Mouse (Mus musculus) monocyte, adult 2 months (primary cell): ENCODE measurements around the gene Pycard.
A peak's percentile ranks its signal among the peaks of the same experiment; 100 is the strongest.
"Not testable (repeated sequence)": the region's sequence is repeated elsewhere in the genome, so short reads cannot be mapped to it uniquely, and the experiment has no call there.

Source experiments
- DNase-seq, 2 experiments: peaks; one replicate each; pipeline ENCODE4 v3.0.0; 2022; ENCODE audit warnings: low spot score in 2 of 2, low read depth in 1 of 2

Gene Pycard

DNA sequence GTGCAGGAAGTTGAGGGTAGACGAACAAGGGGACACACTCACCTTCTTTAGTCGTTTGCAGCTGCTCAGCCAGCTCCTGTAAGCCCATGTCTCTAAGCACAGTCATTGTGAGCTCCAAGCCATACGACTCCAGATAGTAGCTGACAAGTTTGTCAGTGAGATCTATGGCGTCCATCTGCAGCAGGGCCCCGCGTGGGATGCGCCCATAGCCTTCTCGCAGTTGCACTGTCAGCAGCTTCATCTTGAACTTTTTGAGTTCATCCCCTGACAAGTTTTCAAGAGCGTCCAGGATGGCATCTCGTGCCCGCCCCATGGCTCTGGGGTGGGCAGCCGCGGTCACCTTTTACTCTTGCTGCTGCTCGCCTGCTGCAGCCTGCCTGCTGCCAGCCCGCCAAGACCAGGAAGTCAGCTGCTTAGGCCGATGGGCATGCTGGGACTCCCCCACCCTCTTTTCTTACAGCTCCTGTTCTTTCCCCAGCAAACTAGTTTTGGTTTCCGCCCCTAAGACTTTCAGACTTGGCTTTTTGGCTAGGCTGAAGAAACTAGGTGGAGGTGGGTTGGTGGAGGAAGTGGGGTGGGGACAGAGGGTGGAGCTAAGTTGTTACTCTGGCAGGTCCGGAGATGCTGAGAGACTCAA, at the start of gene Pycard:
Gene Pycard, minus strand, starts transcription at position 527 of the 637 bp plus-strand sequence.
- peak; percentile 13 to 31 for DNase-seq

DNA sequence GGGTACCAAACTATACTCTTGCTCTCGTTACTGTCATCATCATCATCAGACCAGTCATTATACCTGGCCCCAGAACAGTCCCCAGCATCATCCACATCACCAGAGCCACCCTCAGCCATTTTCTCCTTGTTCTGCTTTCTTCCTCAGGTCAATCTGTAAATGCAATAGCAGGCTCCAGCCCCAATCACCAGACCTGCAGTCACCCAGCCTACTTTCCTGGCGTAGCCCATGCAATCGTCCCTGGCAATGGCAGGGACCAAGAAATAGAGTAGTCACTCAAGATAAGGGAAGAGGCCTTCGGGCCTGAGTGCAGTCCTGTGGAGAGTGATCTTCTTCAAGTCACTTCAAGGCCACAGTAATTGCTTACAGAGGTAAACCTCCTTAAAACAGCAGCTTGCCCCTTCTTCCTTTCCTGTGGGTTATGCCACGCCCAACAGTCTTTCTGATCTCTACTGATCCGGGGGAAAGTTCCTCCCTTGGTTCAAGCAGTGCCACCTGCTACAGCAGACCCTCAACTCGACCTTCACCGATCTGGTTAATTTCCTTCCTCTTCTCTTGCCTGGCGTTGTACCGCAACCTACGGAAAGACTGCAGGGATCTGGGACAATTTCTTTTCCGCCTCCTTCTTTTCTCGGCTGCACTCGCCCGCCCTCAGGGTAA, 48.6 kb upstream of the Pycard start:
- not testable (repeated sequence) for DNase-seq

DNA sequence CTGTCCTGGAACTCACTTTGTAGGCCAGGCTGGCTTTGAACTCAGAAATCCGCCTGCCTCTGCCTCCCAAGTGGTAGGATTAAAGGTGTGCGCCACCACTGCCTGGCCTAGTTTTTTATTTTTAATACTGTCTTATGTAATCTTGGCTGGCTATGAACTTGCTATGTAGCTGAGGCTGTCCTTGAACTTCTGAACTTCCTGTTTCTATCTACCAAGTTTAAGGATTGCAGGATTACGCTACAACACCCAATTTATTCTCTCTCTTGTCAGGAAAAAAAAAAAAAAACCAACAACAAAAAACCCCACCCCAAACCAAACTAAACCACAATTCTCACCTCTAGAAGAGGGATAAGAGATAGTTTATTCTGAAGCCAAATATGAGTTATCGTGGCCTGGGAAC, 39.9 kb upstream of the Pycard start:
- no peak for DNase-seq

DNA sequence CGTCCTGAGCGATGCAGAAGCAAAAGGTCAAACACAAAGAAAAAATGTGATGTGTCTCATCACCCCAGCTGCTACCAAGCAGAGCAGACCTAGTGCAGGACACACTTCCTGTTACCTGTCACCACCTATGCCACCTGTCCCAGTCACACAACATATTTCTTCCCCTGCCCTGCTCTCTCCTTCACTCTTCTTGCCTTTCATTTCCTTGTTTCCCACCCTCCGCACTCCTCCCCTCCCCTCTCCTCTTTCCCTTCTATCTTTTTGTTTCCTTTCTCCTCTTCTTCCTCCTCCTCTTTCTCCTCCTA, 39.3 kb upstream of the Pycard start:
- DNase-seq = no peak

DNA sequence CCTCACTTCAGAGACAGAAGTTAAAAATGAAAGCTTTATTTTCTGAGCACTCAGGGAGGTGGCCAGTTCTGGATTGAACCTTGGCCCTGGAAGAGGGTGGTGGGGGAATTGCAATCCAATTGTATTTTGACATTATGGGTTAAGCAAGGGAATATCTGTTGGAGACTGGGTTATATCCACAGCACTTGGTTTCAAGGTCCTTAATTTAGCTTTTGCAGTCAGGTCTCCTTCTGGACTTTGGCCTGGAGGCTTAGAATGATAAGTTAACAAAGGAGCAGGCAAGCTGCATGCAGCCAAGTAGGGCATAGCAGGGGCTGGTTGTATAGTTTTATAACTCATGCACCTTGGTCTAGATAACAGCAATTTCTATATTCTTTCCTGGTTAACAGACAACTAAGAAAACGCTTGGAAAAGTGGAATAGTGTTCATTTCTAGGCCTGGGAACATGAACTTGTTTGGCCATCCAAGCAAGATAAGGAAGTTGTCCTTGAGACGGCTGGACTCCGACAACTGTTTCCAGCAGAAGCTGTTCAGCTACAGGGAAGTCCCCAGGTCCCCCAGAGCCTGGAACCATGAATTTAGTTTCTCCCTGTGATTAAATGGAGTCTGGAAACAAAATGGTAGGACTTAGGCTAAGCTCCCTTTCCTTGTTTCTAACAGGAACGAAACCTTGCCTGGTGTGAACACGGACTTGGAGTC, 38.8 kb upstream of the Pycard start:
- no peak for DNase-seq

DNA sequence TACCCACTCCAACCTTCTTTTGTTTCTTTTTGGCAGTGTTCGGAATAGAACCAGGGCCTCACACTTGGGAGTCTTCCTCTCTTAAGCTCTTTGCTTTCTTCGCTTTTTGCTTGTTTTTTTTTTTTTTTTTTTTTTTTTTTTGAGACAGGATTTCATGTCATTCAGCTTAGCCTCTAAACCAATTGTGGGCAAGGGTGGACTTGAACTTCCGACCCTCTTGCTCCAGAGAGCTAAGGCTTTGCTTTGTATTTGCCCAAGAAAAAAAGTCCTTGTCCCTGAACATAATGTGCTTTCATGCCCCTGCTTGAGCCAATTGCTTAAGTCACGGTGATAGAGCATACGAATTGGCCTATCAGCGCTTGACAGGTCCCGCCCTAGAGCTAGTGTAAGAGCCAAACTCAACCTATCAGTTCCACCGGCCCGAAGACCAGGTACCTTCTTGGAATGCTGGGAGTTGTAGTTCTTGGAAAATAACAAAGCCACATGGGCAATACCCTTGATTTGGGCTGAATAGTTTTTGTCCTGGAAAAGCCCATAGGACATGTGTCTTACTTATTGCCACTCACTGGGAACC, 37.8 kb upstream of the Pycard start:
- no peak for DNase-seq

DNA sequence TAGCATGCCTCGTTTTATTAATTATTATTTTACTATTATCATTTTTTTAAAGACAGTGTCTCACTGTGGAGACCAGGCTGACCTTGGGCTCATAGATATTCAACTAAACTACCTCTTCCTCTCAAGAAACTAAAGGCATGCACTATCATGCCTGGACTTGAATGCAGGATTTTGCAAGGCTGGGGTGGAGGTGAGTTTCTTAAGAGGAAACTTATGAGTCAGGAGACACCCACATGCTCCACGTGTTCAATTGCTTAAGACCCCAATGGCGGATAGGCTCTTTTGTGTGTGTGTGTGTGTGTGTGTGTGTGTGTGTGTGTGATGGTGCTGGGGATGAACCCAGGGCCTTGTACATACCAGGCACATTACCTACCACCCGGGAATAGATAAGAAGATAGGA, 31.7 kb upstream of the Pycard start:
- DNase-seq = no peak

DNA sequence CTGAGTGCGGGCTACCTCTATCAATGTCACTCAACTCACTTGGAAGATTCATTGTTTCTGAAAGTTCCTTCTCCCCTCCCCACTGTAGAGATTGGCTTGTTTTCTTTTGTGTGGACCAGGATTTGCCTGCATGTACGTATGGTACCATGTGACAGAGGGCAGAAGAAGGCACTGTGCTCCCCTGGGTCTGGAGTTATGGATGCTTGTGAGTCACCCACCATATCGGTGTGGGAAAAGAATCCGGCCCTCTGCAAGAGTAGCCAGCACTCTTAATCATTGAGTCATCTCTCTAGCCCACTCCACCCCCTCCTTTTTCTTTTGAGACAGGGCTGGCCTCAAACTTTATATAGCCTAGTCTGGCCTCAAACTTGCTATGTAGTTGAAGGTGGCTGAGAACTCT, 31.3 kb upstream of the Pycard start:
- no peak for DNase-seq

DNA sequence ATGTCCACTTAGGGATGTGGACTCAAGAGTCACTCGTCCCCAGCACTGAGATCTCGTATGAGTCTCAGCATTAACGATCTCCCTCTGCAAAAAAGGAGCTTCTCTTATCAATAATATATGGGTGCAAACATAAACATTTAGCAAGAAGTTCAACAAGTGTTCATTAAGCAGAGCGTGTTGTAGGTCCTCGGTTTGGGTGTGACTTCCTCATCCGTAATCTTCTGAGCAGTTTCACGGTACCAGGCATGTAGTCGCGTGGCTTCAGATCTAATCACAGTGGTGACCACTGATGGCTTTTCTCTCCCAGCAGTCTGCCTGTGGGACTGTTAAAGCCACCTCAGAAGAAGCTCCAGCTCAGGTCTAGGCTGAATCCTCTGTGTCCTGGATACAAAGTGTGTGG, 30.7 kb upstream of the Pycard start:
- no peak for DNase-seq

DNA sequence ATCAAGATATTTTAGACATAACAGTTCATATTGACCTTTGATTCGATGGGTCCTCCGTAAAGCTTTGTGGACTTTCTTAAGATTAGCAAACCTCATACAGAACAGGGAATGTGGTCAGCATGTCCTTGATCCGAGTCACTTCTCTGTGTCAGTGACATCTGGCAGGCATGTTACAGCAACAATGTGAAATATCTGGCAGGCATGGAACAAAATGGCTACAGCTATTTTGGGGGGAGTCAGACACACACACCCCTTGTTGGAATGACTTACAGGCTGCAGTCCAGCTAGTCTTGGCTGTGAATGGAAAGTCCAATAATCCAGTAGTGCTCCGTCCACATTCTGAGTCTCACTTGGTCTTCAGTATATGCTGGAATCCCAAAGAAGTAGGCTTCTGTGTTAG, 29.9 kb upstream of the Pycard start:
- DNase-seq = no peak

DNA sequence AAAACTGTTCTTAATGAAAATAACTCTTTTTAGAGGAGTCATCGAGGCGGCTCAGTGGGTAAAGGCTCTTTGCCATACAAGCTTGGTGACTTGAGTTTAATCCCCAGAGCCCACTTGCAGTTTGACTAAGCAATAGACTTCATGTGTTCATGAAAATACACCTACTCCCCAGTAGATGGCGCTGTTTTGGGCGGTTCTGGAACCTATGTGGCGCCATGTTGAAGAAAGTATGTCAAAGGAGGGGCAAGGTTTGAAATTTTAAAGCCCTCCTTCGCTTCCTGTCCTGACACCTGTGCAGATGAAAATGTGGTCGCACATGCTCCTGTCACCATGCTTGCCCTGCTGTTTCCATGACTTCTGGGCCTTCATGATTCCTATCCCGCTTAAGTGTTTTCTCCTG, 29.3 kb upstream of the Pycard start:
- DNase-seq = no peak

DNA sequence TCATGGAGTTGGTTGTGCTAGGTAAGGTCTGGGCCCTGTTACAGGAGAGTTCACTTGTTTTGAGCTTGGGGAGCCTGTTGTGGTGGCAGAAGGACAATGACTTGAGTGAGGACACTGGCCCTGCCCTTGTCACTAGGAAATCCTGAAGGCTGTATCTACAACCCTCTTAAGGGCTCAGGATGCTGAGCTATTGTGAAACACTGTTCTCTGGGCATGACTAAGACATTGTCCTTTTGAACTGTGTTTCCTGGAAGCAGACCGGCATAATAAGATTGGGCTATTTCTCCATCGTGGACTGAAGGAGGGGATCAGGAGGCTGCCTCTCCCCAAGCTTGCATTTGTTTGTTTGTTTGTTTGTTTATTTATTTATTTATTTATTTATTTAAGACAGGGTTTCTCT, 25.5 kb upstream of the Pycard start:
- peak in 1 of 2 experiments; percentile 21 for DNase-seq

DNA sequence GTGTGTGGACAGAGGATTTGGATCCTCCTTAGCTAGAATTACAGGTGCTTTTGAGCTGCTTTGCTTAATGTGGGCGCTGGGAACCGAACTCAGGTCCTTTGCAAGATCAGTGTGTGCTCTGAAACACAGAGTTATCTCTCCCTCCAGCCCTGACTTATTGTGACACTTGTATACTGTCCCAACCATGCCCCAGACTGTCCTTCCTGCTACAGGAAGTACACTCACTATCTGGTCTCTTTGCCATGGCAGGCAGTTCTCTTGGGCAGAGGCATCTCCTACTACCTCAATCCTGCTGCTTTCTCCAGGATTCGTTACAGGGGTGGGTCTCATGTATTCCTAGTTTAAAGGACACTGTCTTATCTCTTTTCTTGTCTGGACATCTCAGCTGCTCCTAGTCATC, 24.6 kb upstream of the Pycard start:
- DNase-seq = no peak

DNA sequence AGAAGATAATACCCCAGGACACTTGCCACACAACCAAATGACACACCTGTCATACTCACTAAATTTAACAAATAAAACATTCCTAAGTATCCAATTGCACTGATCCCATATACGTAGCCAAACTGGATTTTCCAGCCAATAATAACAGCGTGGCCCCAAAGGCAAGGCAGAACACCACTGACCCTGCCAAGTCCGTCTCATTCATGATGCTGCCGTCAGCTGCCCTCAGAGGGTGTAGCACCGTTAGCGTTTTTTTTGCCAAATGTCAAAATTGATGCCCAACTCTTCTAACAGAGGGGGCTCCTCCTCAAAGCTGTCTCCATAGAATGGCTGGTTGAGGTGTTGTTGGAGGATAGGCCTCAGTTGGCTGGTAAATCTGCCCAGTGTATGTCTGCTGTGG, 23.0 kb upstream of the Pycard start:
- no peak for DNase-seq

DNA sequence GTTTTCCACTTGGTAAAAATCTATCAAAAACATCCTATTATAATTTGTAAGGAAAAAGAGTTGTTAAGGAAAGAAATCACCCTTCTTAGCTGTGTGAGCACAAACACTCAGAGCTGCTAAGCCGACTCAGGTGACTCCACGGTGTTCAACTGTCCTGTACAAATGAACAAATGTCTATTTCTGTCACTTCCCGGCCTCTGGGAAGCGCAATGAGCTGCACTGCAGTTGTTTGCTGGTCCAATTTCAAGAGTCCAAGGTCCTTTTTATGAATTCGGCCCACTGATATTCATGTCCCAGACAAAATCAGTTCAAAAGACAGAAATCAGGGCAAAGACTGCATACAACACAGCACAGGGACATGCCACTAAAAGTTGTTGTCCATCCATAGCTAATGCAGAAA, 22.5 kb upstream of the Pycard start:
- DNase-seq = not testable (repeated sequence)

DNA sequence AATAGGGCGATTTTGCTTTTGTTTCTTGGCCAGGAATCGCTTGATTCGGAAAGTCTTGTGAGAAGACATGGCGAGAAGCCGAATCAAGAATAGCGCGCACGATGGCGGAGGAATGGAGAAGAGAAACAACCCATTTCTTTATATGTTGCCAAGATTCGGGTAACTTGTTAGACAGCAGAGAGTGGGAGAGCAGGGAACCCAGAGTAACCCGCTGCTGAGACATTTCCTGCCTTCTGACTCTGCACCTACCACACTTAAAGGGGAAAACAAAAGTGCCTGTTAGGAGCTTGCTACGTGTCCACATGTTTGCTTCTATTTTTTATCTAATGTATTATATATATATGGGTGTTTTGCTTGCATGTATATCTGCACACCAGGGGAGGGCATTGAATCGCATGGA, 19.4 kb upstream of the Pycard start:
- no peak for DNase-seq

DNA sequence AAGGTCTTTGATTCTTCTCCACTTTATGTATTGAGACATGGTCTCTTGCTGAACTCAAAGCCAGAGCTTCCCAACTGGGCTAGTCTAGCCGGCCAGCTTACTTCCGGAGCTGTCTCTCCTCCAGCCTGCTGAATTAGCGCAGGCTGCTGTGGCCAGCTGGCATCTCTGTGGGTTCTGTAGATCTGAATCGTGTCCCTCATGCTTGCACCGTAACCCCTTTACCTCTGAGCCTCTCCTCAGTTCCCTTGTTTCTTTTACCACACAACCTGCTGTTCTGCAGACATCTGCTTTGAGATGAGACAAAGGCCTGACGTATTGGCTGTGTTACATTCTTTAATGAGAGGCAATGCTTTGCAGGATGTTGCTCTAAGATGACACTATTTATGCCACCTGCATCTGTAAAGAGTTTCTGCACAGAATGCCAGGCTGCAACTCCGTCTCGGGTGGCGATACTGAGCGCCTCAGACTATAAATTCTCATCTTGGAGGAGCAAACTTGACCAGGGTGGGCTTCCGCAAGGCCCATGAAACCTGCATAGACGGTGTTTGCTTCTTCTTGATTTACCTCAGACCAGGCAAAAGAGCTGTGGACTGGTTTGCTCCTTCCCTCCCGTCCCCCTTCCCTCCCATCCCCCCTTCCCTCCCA, 18.6 kb upstream of the Pycard start:
- DNase-seq = no peak

DNA sequence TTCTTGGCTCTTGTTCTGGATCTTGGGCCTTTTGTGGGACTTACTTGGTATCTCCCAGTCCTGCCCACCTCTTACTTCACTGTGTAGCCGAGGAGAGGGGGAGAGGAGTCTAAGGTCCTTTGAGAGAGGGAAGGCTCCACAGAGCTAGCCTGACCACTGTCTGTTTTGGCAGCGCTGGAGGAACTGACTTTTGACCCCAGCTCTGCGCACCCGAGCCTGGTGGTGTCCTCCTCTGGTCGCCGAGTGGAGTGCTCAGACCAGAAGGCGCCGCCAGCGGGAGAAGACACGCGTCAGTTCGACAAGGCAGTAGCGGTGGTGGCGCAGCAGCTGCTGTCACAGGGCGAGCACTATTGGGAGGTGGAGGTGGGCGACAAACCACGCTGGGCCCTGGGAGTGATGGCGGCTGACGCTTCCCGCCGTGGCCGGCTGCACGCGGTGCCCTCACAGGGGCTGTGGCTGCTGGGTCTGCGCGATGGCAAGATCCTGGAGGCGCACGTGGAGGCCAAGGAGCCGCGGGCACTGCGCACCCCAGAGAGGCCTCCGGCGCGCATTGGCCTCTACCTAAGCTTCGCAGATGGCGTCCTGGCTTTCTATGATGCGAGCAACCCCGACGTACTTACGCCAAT, 16.2 kb upstream of the Pycard start:
- no peak for DNase-seq

DNA sequence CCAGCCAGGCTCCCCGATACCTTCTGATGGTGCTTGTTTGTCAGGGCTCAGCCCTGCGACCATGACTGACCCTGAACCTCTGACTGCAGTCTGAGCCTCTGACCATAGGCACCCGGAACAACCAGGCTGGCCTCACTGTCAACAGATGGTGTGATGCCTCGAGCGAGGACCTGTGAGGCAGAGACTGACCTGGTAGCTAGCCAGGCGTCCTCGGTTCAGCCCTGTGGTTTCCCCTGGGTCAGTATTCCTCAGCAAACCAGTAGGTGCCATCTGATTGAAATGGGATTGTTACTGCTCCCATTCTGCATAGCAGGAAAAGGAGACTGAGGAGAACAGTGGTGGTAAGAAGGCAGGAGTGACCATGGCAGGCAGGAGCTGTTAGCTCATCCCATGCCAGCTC, 12.5 kb upstream of the Pycard start:
- no peak for DNase-seq

DNA sequence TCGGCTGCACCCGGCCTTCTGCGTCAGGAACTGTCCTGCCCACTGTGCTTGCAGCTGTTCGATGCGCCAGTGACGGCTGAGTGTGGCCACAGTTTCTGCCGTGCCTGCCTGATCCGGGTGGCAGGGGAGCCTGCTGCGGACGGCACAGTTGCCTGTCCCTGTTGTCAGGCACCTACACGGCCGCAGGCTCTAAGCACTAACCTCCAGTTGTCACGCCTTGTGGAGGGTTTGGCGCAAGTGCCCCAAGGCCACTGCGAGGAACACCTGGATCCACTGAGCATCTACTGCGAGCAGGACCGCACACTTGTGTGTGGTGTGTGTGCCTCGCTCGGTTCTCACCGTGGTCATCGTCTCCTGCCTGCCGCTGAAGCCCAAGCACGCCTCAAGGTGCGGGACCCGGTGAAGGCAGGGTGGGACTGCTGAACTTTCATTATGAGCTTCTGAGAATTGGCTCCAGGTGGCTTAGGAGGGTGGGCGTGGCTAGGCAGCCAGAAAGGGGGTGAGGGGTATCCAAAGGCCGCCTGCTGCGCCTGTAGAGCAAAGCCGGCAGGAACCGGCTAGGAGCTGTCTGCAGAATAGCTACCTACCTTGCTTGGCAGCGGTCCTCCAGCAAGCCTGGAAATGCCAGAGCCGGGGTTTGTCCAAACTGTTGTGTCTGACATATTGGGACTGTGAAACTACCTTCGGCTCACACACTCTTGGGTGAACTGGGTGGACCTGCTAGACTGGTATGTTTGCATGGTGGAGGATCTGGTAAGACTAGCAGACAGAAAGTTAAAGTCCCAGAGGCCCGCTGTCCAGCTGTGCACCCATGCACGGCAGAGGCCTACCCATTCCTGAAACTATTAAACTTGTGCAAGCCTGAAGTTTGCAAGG, 11.1 kb upstream of the Pycard start:
- DNase-seq = no peak

DNA sequence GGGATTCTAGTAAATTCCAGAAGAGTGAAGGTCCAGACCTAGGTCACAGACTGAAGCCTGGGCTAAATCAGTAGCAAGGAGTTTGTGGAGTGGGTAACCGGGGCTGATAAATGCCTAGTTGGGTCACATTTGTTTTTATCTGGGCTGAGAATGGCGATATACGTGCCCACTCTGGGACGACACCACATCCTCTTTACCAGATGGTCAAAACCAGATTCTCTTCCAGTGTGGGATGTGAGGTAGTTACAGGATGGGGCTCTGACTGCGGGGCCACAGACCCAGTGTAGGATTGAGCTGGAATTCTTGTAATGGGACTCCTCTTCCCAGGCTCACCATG, 10.5 kb upstream of the Pycard start:
- DNase-seq = no peak
